Mouse (Mus musculus) B cell, adult 2 months (primary cell): ENCODE data around the gene Hspa4.
A peak's percentile ranks its signal among the peaks of the same experiment; 100 is the strongest.

ENCODE experiments used
- DNase-seq, 2 experiments: peaks; one replicate each; pipeline ENCODE4 v3.0.0; 2022

The Hspa4 gene

DNA sequence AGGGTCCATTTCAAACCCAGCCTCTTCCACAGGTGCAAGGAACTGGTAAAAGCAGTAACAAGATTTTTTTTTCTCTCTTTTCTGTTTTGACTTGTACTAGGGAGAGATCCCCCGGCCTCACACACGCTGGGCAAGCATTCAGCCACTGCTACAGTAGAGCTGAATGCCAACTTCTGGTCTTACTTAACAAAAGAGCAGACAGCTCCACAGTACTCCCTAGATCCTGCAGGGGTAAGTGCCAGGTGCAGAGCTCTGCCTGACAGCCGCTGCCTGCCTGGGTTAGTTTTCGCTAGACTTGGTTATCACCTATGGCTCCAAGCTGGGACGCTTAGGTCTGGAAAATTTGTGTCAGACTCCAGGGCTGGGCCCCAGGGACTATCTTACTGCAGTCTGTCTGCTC lies 50.6 kb downstream of the Hspa4 start:
- no peak for DNase-seq

DNA sequence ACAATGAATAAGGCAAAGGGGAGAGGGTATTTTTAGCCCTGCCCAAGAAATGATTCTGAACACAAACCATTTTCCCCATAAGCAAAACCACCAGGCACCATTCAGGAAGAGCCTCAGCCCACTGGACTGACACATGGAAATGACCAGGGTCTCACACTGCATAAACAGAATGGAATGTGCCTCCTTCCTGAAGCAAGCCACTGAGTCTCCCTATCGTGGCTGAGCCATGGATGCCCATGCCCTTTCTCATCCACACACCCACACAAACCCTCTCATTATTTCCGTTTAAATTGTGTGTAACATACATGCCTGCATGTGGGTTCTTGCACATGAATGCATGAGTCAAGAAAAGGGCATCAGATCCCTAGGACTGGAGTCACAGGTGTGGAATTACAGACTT lies 54.7 kb downstream of the Hspa4 start:
- no peak for DNase-seq

DNA sequence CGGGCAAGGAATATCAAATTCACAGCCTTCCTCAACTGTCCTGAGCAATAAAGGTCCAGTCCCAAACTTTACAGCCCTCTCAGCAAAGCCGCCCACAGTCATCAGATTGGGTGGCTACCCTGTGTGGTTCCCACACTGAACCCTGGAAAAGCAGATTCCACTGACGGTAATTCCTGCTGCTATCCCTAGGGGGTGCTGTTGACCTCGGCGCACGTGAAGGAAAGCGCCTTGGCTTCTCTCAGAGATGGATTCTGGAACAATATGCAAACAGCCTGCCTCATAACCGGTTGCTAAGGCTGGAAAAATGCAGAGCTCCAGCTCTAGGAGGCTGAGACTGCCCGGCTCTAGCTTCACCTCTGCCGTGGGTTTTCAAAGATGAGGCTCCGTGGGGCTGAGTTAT lies 57.1 kb downstream of the Hspa4 start:
- peak; percentile 29 to 31 for DNase-seq

DNA sequence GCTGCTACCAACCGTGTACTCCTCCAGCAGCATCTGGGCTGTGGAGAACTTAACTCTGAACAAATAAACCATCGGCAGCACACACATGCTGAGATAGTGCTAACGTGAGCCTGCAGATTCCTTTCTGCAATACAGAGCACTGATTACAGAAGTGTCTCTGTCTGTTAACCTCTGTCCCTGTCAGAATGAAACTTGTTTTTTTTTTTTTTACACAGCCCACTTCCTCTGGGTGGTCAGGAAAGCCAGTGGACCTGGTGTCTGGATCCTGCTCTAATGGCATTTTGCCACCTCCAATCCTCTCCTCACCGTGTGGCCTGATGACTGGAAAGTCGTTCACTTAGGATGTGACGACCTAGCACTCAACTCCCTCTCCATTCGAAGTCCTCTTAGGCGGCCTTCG lies 66.7 kb downstream of the Hspa4 start:
- no peak for DNase-seq

DNA sequence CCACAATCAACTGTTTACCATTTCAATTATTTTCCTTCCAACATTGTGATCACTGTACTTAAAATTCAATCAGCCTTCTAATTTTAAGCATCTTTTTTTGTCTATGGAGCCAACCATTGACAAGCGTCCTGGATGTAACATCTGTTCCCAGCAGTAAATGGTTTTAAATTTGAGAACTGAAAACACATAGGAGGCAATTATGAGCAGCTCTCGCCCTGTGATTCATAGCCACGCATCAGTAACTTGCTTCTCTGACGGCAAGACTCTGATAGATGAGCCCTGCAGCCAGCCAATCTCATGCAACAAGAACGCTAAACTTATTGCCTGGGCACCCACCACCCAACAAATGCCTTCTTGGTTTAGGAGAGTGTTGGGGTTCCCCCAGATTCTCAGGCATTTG lies 68.4 kb downstream of the Hspa4 start:
- no peak for DNase-seq

DNA sequence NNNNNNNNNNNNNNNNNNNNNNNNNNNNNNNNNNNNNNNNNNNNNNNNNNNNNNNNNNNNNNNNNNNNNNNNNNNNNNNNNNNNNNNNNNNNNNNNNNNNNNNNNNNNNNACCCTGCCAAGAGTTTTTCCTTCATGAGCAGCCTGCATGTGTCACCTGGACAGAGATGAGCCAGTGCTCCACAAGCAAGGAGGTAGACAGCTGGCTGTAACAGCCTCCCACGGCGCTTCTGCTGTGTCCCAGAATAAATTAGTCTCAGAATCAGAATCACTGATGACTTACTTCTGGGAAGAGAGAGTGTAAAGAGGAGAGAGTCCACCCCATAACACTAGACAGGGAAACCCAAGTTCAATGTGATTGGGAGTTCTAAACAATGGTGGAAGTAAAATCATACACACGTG lies 71.2 kb downstream of the Hspa4 start:
- no peak for DNase-seq

DNA sequence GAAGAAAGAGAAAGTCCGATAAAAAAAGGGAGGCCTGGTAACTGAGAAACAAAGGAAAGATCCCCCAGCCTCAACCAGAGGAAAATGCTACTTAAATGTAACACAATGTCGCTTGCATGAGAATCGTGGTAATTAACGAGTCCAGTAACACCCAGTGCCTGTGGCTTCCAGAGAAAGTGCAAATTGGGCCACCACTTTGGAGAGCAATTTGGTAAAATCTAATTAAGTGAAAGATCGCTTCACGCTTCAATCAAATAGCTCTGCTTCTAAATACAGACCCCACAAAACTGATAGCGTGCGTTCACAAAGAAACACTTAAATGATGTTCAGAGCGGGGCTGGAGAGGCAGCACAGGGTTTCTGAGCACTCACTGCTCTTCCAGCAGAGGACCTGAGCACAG lies 89.4 kb downstream of the Hspa4 start:
- no peak for DNase-seq
